Mouse (Mus musculus) lung, embryonic 16.5 days (tissue): Measurements from ENCODE around the gene Hhipl2. TPM values are rescaled to one million over a fixed set of nuclear protein-coding genes. Genes with fewer than 3 reads are reported as not detected.
"Not testable (repeated sequence)": the region's sequence is repeated elsewhere in the genome, so short reads cannot be mapped to it uniquely, and the experiment has no call there.

ENCODE experiments used
- ATAC-seq: fragments of 200-750 bp; cut with Nextera tagmentation; 2 replicates; pipeline ENCODE4 v1.8.0; 2017; ENCODE audit warnings: low read depth, mild to moderate bottlenecking, moderate library complexity
- H3K27ac ChIP-seq: fragments of 300-500 bp; sonication (generic); 2 replicates; pipeline ENCODE4 v1.5.1; 2014; ENCODE audit warnings: mild to moderate bottlenecking, control low read depth, low read length
- H3K27me3 ChIP-seq: fragments of 300-500 bp; sonication (generic); 2 replicates; pipeline ENCODE4 v1.6.1; 2014; ENCODE audit warnings: low read depth, low read length, mixed read lengths; ENCODE audit not compliant: control insufficient read depth, insufficient read depth
- H3K36me3 ChIP-seq: fragments of 300-500 bp; sonication (generic); 2 replicates; pipeline ENCODE4 v1.6.1; 2014; ENCODE audit warnings: low read length; ENCODE audit not compliant: control insufficient read depth, insufficient read depth
- H3K4me1 ChIP-seq: fragments of 300-500 bp; sonication (generic); replicated peaks from 2 replicates; pipeline ENCODE4 v1.6.1; 2014; ENCODE audit warnings: low read length, mixed read lengths; ENCODE audit not compliant: control insufficient read depth, insufficient read depth
- H3K4me2 ChIP-seq: fragments of 300-500 bp; sonication (generic); 2 replicates; pipeline ENCODE4 v1.6.1; 2014; ENCODE audit warnings: low read depth, low read length, control low read depth
- H3K4me3 ChIP-seq: fragments of 300-500 bp; sonication (generic); 2 replicates; pipeline ENCODE4 v1.5.1; 2014; ENCODE audit warnings: mild to moderate bottlenecking, low read length, control low read depth
- H3K9ac ChIP-seq: fragments of 300-500 bp; sonication (generic); 2 replicates; pipeline ENCODE4 v1.6.1; 2014; ENCODE audit warnings: low read length, control low read depth
- H3K9me3 ChIP-seq: fragments of 300-500 bp; sonication (generic); 2 replicates; pipeline ENCODE4 v1.6.1; 2016; ENCODE audit warnings: low read length; ENCODE audit not compliant: control insufficient read depth
- WGBS: fragments of 180-500 bp; shearing (Covaris S2); extraction: QIAGEN DNeasy Blood & Tissue Kit; methylation state at CpG from one replicate; pipeline ENCODE4 v1.1.7; 2014; 5-methylcytosine and 5-hydroxymethylcytosine counted together
- polyA plus RNA-seq: library from polyadenylated mRNA; unstranded; fragments of >200 nt; fragmentation: Nextera tagmentation; extraction: Ambion mirVana; gene quantifications from 2 replicates; pipeline ENCODE4 v1.2.1, GENCODE M21; 2015

Gene Hhipl2
- 0.15 TPM in 1 of 2 replicates, not detected in the other for polyA plus RNA-seq

- H3K27ac ChIP-seq: no peak within 1 kb of the TSS
- no peaks in the 10 kb centered on the region for H3K36me3 ChIP-seq
- no peaks in the 10 kb centered on the region for H3K4me1 ChIP-seq
- H3K9me3 ChIP-seq: no peaks in the 10 kb centered on the region
- peak; percentile 52 for ATAC-seq
- H3K4me2 ChIP-seq: no peak within 1 kb of the TSS; the same call in 1 of the 2 replicates
- 49% methylated on average over 12 of the region's 12 CpGs for WGBS
- H3K27me3 ChIP-seq: no peaks in the 10 kb centered on the region
- H3K4me3 ChIP-seq: no peak within 1 kb of the TSS
- H3K9ac ChIP-seq: no peak within 1 kb of the TSS
Measured at GRCm38 (mm10) chr1:183417873-183418272, at the start of gene Hhipl2. Hhipl2 (plus strand) TSS chr1:183418215.

GRCm38 (mm10) chr1:183368601-183369400, 49.2 kb upstream of the Hhipl2 start:
- H3K27ac ChIP-seq: 0 out of 2 replicates have a peak overlapping the region, but pooled peaks have one; percentile 7
- peak overlapping the region; percentile 85 for H3K4me3 ChIP-seq
- H3K36me3 ChIP-seq: peaks cover 16% of the 10 kb centered on the region
- peaks cover 18% of the 10 kb centered on the region for H3K4me1 ChIP-seq
- H3K9ac ChIP-seq: peak overlapping the region; percentile 83
- no peaks in the 10 kb centered on the region for H3K9me3 ChIP-seq
- no peaks in the 10 kb centered on the region for H3K27me3 ChIP-seq
- 1% methylated on average over 48 of the region's 56 CpGs for WGBS
- peak; percentile 66 for ATAC-seq
- peak overlapping the region; percentile 87 for H3K4me2 ChIP-seq

DNA sequence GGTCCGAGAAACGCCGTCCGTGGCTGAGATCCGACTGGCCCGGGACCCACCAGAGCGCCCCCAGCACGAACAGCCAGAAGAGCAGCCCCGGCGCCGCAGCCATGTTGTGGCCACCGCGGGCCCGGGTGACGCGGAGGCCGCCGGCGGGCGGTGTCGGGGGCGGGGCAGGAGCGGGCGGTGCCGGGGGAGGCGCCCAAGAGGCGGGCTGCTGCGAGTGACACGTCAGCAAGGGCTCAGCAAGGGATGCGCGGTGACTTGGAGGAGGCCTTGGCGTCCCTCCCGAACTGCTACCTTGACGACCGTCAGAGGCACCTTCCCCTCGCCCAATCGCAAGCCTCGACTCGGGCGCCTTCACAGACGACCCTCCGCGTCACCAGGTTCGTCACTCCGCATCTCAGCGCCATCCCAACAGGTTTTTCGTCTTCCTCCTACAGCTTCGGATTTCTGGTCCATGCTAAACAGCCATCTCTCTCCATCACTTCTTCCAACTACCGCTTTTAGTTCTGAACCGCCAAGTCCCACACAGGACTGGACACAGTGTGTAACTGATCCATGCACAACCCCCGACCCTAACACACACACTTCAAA, 48.5 kb upstream of the Hhipl2 start, which contains the start of gene Mia3:
Gene Mia3 (minus strand): TSS at position 127 of the 588 bp plus-strand sequence.
- WGBS: under 1% methylated on average over 41 of the region's 51 CpGs
- Histone ChIP-seq H3K27ac (0 out of 2 replicates have a peak within 1 kb of the TSS, but pooled peaks have one; percentile 38), H3K9me3 (no peaks in the 10 kb centered on the region; the same call in 1 of the 2 replicates), H3K27me3 (no peaks in the 10 kb centered on the region), H3K4me3 (peak within 1 kb of the TSS; percentile 85), H3K4me1 (peaks cover 18% of the 10 kb centered on the region), H3K4me2 (peak within 1 kb of the TSS; percentile 87), H3K36me3 (peaks cover 9% of the 10 kb centered on the region), H3K9ac (peak within 1 kb of the TSS; percentile 83)
- peak; percentile 99 for ATAC-seq

DNA sequence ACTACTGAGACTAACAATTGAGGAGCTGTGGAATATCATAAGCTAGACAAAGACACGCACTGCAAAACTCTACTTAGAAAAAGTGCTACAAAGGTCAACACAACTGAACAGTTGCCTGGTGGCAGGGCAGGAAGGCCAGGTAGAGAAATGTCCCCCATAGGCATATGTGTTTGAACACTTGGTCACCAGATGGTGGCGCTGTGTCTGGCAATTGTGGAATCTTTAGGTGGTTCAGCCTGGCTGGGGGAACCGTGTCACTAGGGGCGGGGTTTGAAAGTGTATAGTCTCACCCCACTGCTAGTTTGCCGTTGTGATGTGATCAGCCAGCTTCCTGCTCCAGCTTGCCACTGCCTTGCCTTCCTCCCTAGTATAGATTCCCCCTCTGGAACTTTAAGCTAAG, 43.3 kb upstream of the Hhipl2 start:
- H3K9me3 ChIP-seq: peaks cover 2% of the 10 kb centered on the region; the same call in 1 of the 2 replicates
- ATAC-seq: no peak
- H3K27ac ChIP-seq: no peak overlapping the region
- no peaks in the 10 kb centered on the region for H3K27me3 ChIP-seq
- H3K4me3 ChIP-seq: no peak overlapping the region
- peaks cover 5% of the 10 kb centered on the region for H3K4me1 ChIP-seq
- no peak overlapping the region for H3K9ac ChIP-seq
- 72% methylated on average over 5 of the region's 5 CpGs for WGBS
- no peak overlapping the region for H3K4me2 ChIP-seq
- no peaks in the 10 kb centered on the region for H3K36me3 ChIP-seq

GRCm38 (mm10) chr1:183377045-183377444, 41.0 kb upstream of the Hhipl2 start:
- Histone ChIP-seq H3K4me3 (no peak overlapping the region), H3K36me3 (no peaks in the 10 kb centered on the region), H3K27me3 (no peaks in the 10 kb centered on the region), H3K4me2 (no peak overlapping the region), H3K9ac (no peak overlapping the region), H3K27ac (no peak overlapping the region), H3K9me3 (peaks cover 2% of the 10 kb centered on the region; the same call in 1 of the 2 replicates), H3K4me1 (no peaks in the 10 kb centered on the region)
- 68% methylated on average over 4 of the region's 4 CpGs for WGBS
- ATAC-seq: no peak

- H3K4me2 ChIP-seq: no peak overlapping the region
- H3K4me3 ChIP-seq: no peak overlapping the region
- no peaks in the 10 kb centered on the region for H3K4me1 ChIP-seq
- WGBS: 69% methylated on average over 10 of the region's 10 CpGs
- no peak overlapping the region for H3K9ac ChIP-seq
- no peak overlapping the region for H3K27ac ChIP-seq
- H3K9me3 ChIP-seq: peaks cover 2% of the 10 kb centered on the region; the same call in 1 of the 2 replicates
- no peaks in the 10 kb centered on the region for H3K27me3 ChIP-seq
- no peaks in the 10 kb centered on the region for H3K36me3 ChIP-seq
- ATAC-seq: peak; percentile 45; the same call in 1 of the 2 replicates
Measured at GRCm38 (mm10) chr1:183378321-183378941, 39.6 kb upstream of the Hhipl2 start.

DNA sequence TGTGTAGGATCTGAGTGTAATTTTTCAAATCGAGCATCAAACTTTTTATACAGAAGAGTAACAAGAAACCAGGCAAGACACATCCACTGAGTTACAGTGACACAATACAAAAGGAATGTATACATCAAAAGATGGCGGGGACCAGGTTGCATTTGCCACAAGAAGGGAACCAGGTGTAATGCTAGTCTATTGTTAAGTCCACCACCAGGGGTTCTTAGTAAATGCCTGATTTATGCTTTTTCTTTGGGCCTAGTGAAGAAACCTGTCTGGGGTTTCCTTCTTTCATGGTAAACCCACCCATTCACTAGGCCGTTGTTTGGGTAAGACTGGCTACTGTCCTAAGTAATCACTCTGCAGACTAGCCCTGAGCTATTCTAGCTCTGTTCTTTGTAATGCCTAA, 38.6 kb upstream of the Hhipl2 start:
- H3K4me2 ChIP-seq, H3K27me3 ChIP-seq, H3K27ac ChIP-seq, ATAC-seq, H3K36me3 ChIP-seq, H3K4me3 ChIP-seq, H3K9ac ChIP-seq, H3K4me1 ChIP-seq, H3K9me3 ChIP-seq: not testable (repeated sequence)
- 83% methylated on average over 3 of the region's 3 CpGs for WGBS

DNA sequence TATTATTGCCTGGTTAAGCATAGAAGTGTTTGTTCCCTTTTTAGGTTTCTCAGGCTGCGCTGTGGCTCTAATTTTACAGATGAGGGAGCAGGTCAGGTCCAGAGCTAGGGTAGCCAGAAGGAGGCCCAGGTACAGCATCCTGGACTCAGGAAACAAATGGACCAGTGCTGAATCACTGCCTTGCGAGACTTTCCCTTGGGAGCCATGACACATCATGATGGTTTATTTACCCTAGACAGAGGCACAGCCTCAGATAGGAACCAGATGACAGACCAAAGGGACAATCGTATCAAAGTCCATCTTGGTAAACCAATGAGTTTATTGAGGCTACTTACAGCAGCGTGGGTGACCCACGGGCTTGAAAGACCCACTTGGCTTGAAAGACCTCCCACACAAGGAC, 36.2 kb upstream of the Hhipl2 start:
- Histone ChIP-seq H3K4me3 (no peak overlapping the region), H3K4me2 (no peak overlapping the region), H3K27ac (no peak overlapping the region), H3K9ac (no peak overlapping the region), H3K36me3 (no peaks in the 10 kb centered on the region), H3K9me3 (no peaks in the 10 kb centered on the region), H3K4me1 (no peaks in the 10 kb centered on the region), H3K27me3 (peaks cover 4% of the 10 kb centered on the region; the same call in 1 of the 2 replicates)
- no peak for ATAC-seq
- WGBS: 80% methylated on average over 5 of the region's 5 CpGs

GRCm38 (mm10) chr1:183382621-183383020, 35.4 kb upstream of the Hhipl2 start:
- Histone ChIP-seq H3K4me2 (no peak overlapping the region), H3K9me3 (no peaks in the 10 kb centered on the region), H3K4me1 (no peaks in the 10 kb centered on the region), H3K27me3 (peaks cover 4% of the 10 kb centered on the region; the same call in 1 of the 2 replicates), H3K36me3 (no peaks in the 10 kb centered on the region), H3K4me3 (no peak overlapping the region), H3K27ac (no peak overlapping the region), H3K9ac (no peak overlapping the region)
- 77% methylated on average over 2 of the region's 2 CpGs for WGBS
- no peak for ATAC-seq
